Mouse (Mus musculus) hindbrain, postnatal 0 days (tissue): ENCODE measurements around the gene Slc16a10. TPM values are rescaled to one million over a fixed set of nuclear protein-coding genes. Genes with fewer than 3 reads are reported as not detected.

ENCODE experiments used
- ATAC-seq: fragments of 200-750 bp; cut with Nextera tagmentation; 2 replicates; pipeline ENCODE4 v1.8.0; 2017; ENCODE audit warnings: mild to moderate bottlenecking, moderate TSS enrichment, moderate library complexity
- DNase-seq: peaks from one replicate; pipeline ENCODE4 v3.0.0-alpha.2; 2015; ENCODE audit warnings: low spot score
- H3K27ac ChIP-seq: fragments of 300-500 bp; sonication (generic); 2 replicates; pipeline ENCODE4 v1.5.1; 2014; ENCODE audit warnings: mild to moderate bottlenecking
- H3K27me3 ChIP-seq: fragments of 300-500 bp; sonication (generic); 2 replicates; pipeline ENCODE4 v1.6.1; 2014; ENCODE audit warnings: low read length, mixed read lengths; ENCODE audit not compliant: insufficient read depth
- H3K36me3 ChIP-seq: fragments of 300-500 bp; sonication (generic); 2 replicates; pipeline ENCODE4 v1.6.1; 2014; ENCODE audit warnings: low read length, mixed read lengths; ENCODE audit not compliant: insufficient read depth
- H3K4me1 ChIP-seq: fragments of 300-500 bp; sonication (generic); 2 replicates; pipeline ENCODE4 v1.6.1; 2014; ENCODE audit warnings: antibody characterized with exemption, low read length, mixed read lengths; ENCODE audit not compliant: insufficient read depth
- H3K4me2 ChIP-seq: fragments of 300-500 bp; sonication (generic); 2 replicates; pipeline ENCODE4 v1.6.1; 2014; ENCODE audit warnings: low read depth, mild to moderate bottlenecking, low read length, moderate library complexity, mixed read lengths
- H3K4me3 ChIP-seq: fragments of 300-500 bp; sonication (generic); 2 replicates; pipeline ENCODE4 v1.5.1; 2014; ENCODE audit warnings: low read length
- H3K9ac ChIP-seq: fragments of 300-500 bp; sonication (generic); replicated peaks from 2 replicates; pipeline ENCODE4 v1.6.1; 2014; ENCODE audit warnings: mild to moderate bottlenecking, low read length, moderate library complexity, mixed read lengths
- H3K9me3 ChIP-seq: fragments of 300-500 bp; sonication (generic); 2 replicates; pipeline ENCODE4 v1.6.1; 2016; ENCODE audit warnings: low read length, mixed read lengths
- CTCF ChIP-seq: IDR thresholded peaks from 2 replicates; pipeline ENCODE4 v1.5.1; 2016; ENCODE audit warnings: antibody characterized with exemption, control low read depth, low read depth
- WGBS: fragments of 180-500 bp; shearing (Covaris S2); extraction: QIAGEN DNeasy Blood & Tissue Kit; methylation state at CpG from one replicate; pipeline ENCODE4 v1.1.7; 2014; 5-methylcytosine and 5-hydroxymethylcytosine counted together
- polyA plus RNA-seq: library from polyadenylated mRNA; unstranded; fragments of >200 nt; fragmentation: Nextera tagmentation; extraction: Ambion mirVana; gene quantifications from 2 replicates; pipeline ENCODE4 v1.2.1, GENCODE M21; 2015
- total RNA-seq: library from RNA; depleted of rRNA; stranded (reverse); fragments of >200 nt; gene quantifications from 2 replicates; pipeline ENCODE4 v1.2.3, GENCODE M21; 2014

Gene Slc16a10
- total and polyA plus RNA-seq, 2 experiments from 2014 or later: 3.4 to 4.1 TPM

GRCm38 (mm10) chr10:40102986-40103385 lies 39.1 kb downstream of the Slc16a10 start:
- no peak overlapping the region for H3K27ac ChIP-seq
- DNase-seq (no peak), ATAC-seq (no peak)
- no peaks in the 10 kb centered on the region for H3K4me1 ChIP-seq
- H3K36me3 ChIP-seq: no peaks in the 10 kb centered on the region
- no peak for TF ChIP-seq CTCF
- H3K4me2 ChIP-seq: no peak overlapping the region
- no peak overlapping the region for H3K9ac ChIP-seq
- WGBS: 55% methylated on average over 8 of the region's 8 CpGs
- H3K9me3 ChIP-seq: no peaks in the 10 kb centered on the region
- no peaks in the 10 kb centered on the region for H3K27me3 ChIP-seq
- no peak overlapping the region for H3K4me3 ChIP-seq

- Histone ChIP-seq H3K4me3 (no peak overlapping the region), H3K9ac (no peak overlapping the region), H3K27ac (no peak overlapping the region), H3K36me3 (no peaks in the 10 kb centered on the region), H3K9me3 (no peaks in the 10 kb centered on the region), H3K4me2 (no peak overlapping the region), H3K27me3 (no peaks in the 10 kb centered on the region), H3K4me1 (no peaks in the 10 kb centered on the region)
- ATAC-seq: no peak
- 49% methylated on average over 3 of the region's 3 CpGs for WGBS
- DNase-seq: peak; percentile 4
- TF ChIP-seq CTCF: no peak
These were observed 39.9 kb downstream of the Slc16a10 start for GRCm38 (mm10) chr10:40102166-40102565.

GRCm38 (mm10) chr10:40098441-40098840 lies 43.6 kb downstream of the Slc16a10 start:
- Histone ChIP-seq H3K4me2 (no peak overlapping the region), H3K36me3 (no peaks in the 10 kb centered on the region), H3K27me3 (no peaks in the 10 kb centered on the region), H3K27ac (no peak overlapping the region), H3K9ac (no peak overlapping the region), H3K4me1 (no peaks in the 10 kb centered on the region), H3K9me3 (no peaks in the 10 kb centered on the region), H3K4me3 (no peak overlapping the region)
- no peak for TF ChIP-seq CTCF
- 86% methylated on average over 1 of the region's 1 CpGs for WGBS
- ATAC-seq: no peak
- no peak for DNase-seq

- H3K36me3 ChIP-seq: no peaks in the 10 kb centered on the region
- no peaks in the 10 kb centered on the region for H3K9me3 ChIP-seq
- H3K9ac ChIP-seq: no peak overlapping the region
- H3K27me3 ChIP-seq: no peaks in the 10 kb centered on the region
- TF ChIP-seq CTCF: no peak
- no peaks in the 10 kb centered on the region for H3K4me1 ChIP-seq
- DNase-seq (no peak), ATAC-seq (no peak)
- H3K4me3 ChIP-seq: no peak overlapping the region
- WGBS: 66% methylated on average over 4 of the region's 4 CpGs
- no peak overlapping the region for H3K4me2 ChIP-seq
- H3K27ac ChIP-seq: no peak overlapping the region
These were observed 44.5 kb downstream of the Slc16a10 start for GRCm38 (mm10) chr10:40097519-40097918.

GRCm38 (mm10) chr10:40094752-40095151 lies 47.3 kb downstream of the Slc16a10 start:
- H3K27me3 ChIP-seq: no peaks in the 10 kb centered on the region
- no peak overlapping the region for H3K27ac ChIP-seq
- TF ChIP-seq CTCF: no peak
- no peak for ATAC-seq
- H3K9ac ChIP-seq: no peak overlapping the region
- H3K4me3 ChIP-seq: no peak overlapping the region
- WGBS: 86% methylated on average over 2 of the region's 2 CpGs
- H3K4me2 ChIP-seq: no peak overlapping the region
- H3K9me3 ChIP-seq: no peaks in the 10 kb centered on the region
- H3K4me1 ChIP-seq: no peaks in the 10 kb centered on the region
- no peaks in the 10 kb centered on the region for H3K36me3 ChIP-seq
- DNase-seq: no peak

GRCm38 (mm10) chr10:40093526-40093925 lies 48.5 kb downstream of the Slc16a10 start:
- Histone ChIP-seq H3K9me3 (no peaks in the 10 kb centered on the region), H3K27me3 (no peaks in the 10 kb centered on the region), H3K4me1 (no peaks in the 10 kb centered on the region), H3K9ac (no peak overlapping the region), H3K27ac (no peak overlapping the region), H3K4me2 (no peak overlapping the region), H3K4me3 (no peak overlapping the region), H3K36me3 (no peaks in the 10 kb centered on the region)
- ATAC-seq: no peak
- DNase-seq: no peak
- TF ChIP-seq CTCF: no peak

- TF ChIP-seq CTCF: no peak
- 82% methylated on average over 2 of the region's 2 CpGs for WGBS
These were observed 50.6 kb downstream of the Slc16a10 start for GRCm38 (mm10) chr10:40091455-40091854.

More at GRCm38 (mm10) chr10:40091455-40091854, 50.6 kb downstream of the Slc16a10 start:
- Histone ChIP-seq H3K4me1 (no peaks in the 10 kb centered on the region), H3K4me2 (no peak overlapping the region), H3K4me3 (no peak overlapping the region), H3K9ac (no peak overlapping the region), H3K9me3 (no peaks in the 10 kb centered on the region), H3K27me3 (no peaks in the 10 kb centered on the region), H3K27ac (no peak overlapping the region), H3K36me3 (no peaks in the 10 kb centered on the region)
- DNase-seq (no peak), ATAC-seq (no peak)
